Mouse (Mus musculus) left cerebral cortex, postnatal 14 days (tissue): ENCODE measurements around the gene Gss. TPM values are rescaled to one million over a fixed set of nuclear protein-coding genes. Genes with fewer than 3 reads are reported as not detected.
"Not testable (repeated sequence)": the region's sequence is repeated elsewhere in the genome, so short reads cannot be mapped to it uniquely, and the experiment has no call there.

Experiments used
- DNase-seq, 2 experiments: peaks; one replicate each; pipeline ENCODE4 v3.0.0; 2021 to 2022; ENCODE audit warnings: low spot score in 2 of 2, mixed read lengths in 1 of 2
- intact Hi-C: fragments of 180-260 bp; cut with DNase I; formaldehyde crosslinking; loops from one replicate; pipeline ENCODE4 v1.15.1; 2025
- total RNA-seq, 2 experiments: library from RNA; stranded (reverse); gene quantifications; 2 replicates each; pipeline ENCODE4 v1.2.3; 2021

Gss gene
- total RNA-seq, 2 experiments from 2014 or later = 15.8 to 18.3 TPM

DNA sequence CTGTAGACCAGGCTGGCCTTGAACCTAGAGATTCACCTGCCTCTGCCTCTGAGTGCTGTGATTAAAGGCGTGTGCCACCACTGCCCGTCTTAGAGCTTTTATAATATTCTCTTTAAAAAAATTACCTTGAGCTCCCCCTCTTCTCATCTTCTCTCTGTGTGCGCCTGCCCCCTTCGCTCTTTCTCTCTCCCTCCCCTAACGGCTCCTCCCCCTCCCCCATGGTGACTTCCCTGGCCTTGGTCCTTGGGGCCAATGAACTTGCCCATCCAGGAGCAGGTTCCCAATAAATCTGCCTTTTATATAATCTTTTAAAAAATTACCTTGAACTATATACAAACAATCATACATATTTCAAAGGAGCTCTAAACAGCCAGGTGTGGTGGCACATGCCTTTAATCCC lies 9.6 kb downstream of the Gss start:
- no peak for DNase-seq
- intact Hi-C loops = no loop called here

DNA sequence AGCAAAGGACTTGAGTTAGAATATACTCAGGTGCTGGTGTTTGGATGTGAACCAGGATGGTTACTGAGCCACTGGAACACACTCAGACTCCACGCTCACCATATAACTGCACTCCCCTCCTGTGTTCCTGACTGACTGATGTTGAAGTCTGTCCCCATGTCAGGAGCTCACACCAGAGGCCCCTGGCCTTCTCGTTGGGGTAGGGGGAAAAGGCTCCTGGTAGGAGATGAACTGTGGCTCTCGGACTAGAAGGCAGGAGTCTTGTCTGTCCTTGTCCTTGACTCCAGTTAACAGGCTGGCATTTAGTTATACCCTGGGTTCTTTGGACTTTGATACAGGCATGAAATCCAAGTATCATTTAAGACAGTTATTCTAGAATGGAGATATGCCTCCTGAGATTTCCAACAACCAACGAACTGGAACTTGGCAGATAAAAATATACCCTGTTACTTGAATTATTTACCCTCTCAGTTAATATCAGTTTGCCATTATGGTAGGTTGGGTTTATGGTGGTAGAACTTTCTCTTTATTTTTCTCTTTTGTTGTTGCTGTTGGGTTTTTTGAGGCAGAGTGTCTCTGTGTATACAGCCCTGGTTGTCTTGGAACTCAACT lies 10.1 kb downstream of the Gss start:
- intact Hi-C loops = no loop called here
- DNase-seq = no peak

DNA sequence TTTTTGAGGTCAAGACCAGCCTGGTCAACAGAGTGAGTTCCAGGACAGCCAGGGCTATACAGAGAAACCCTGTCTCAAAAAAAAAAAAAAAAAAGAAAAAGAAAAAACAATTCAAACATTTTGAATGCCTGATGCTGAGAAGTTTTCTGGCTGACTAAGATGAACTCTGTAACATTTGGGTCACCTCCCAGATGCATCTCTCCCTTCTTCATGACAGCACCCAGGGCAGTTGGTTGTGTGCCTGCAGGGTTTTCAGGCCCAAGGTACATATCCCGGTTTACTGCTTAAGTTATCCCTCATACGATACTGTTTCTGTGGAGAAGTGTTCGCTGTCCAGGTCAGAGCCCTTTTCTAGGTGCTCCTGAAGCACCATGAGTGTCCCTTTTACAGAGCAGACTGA lies 12.3 kb downstream of the Gss start:
- no peak for DNase-seq
- intact Hi-C loops = no loop called here

DNA sequence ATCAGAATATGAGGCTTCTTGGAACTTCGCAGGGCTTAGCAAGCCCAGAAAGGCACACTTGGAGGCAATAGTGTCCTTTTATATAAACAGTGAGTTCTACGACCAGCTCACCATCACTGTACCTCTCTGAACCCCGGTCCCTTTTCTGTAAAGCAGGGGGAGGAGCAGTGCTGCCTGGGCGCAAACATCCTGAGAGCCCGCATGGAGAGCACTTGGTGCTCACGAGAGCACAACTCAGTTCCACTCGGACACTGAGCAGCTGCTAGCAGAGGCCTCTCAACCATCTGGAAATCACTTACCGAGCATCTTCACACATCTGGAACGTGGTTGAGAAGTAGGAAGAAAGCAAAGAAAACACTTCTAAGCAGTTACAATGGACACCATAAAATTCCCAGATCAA lies 16.0 kb downstream of the Gss start:
- DNase-seq = no peak
- intact Hi-C loops = loop anchor here (5.0 kb wide), 1 partner anchor 39 kb away; no protein-coding TSS in a partner anchor

DNA sequence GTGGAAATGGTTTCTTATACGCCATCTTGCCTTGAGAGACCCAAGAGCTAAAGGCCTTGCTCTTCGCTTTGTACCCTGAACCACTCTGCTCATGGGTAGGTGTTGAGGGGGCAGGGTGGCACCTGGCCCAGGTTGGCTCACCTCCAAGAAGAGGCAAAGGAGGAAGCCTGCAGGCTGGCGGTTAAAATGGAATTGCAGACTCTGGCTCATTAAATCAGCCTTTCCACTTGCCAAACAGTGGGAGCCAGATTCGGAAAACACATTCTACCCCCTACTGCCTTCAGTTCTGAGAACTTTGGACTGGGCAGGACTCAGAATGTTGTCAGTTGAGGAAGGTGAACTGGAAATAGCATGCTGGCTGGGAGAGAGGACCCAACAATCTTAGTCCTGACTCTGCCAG lies 17.9 kb downstream of the Gss start:
- peak; percentile 18 to 22 for DNase-seq
- intact Hi-C loops = loop anchor here (5.0 kb wide), 1 partner anchor 37 kb away; no protein-coding TSS in a partner anchor

DNA sequence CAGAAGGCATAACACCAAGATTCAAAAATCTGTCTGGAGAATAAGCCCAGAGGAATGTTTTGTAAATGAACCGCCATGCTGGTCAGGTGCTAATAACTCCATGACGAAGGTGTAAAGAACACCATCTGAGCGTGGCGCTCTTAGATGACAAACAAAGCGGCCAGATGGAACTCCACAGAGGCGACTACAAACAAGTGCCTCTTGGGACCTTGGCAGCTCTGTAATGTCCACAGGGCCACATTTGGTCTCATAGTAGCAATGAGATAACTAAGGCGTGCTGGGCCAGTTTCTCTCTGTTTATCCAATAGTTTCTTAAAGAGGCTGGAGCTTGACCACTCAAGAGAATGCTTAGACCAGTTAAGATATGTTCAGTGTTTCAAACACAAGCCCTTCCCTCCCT lies 18.6 kb downstream of the Gss start:
- DNase-seq = no peak
- intact Hi-C loops = no loop called here

DNA sequence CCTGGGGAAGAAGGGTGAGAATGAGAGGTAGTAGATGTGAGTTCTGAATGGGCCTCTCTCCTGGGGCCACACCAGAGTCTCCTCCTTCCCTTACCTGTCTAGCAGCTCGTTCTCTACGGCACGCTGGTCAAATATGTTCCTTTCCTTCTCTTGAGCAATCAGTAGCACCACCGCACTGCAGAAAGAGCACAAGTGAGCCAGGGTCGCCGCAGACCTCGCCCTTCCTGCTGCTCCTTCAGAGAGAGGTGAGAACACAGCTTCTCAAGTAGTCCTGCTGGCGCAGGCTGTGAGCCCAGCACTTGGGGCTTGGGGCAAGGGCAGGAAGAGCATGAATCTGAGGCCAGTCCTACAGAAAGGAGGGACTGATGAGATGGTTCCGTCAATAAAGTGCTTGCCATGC lies 19.6 kb downstream of the Gss start:
- no peak for DNase-seq
- intact Hi-C loops = no loop called here

DNA sequence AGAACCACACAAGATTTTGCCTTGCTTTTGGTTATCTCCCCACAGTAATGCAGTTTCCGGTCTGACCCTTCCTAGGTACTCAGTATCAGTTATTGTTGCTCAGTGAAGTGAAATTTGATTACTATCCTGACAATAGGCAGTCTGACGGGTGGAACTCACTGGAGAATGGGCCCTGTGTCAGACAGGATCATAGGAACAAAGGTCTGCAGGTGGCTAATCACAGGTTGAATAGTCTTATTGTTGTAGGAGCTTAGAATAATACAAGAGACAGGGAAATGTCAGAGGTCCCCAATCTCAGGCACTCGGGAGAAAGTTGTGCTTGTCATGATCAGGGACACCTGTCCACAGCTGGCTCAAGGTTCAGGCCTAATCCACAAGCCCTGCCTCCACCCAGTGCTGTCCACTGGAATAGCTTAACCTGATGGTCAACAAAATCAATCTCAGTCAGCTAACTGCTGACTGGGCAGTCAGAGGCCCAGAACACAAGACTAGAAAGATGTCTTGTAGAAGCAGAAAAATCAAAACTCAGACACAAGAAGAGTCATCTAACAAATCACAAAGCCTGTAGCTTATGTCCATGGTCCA lies 23.3 kb downstream of the Gss start:
- intact Hi-C loops = no loop called here
- no peak for DNase-seq

DNA sequence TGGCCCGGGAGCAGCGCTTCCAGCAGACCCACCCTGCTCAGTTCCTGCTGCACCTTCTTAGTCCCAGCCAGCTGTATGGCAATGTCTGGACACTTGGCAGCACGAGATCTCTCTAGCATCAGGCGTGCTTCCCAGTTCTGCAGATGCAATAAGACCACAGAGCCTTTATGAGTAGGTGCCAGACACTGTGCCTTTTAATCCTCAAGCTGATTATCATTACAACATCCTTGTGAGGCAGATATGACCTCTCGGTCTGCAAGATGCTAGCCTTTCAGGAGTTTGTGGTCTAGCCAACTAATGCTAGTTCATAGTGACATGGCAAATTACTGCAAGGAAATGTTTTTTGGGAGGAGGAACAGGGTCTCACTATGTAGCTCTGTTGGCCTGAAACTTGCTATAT lies 24.9 kb downstream of the Gss start:
- no peak for DNase-seq
- intact Hi-C loops = no loop called here

DNA sequence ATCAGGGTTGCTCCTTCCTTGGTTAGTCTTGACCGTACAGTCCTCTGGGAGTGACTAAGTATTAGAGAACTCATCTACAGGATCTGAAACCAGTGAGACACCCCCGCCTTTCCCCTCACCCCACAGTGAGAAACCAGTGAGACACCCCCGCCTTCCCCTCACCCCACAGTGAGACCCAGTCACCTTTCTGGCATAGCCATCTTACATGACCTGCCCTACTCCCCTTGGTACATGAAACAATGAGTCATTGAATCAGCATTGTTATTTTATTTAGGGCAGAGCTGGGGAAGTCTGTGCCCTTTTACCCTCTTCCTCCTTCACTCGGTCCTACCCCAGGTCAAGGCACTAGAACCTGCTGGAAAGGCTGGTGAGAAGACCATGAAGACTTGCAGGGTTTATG lies 29.7 kb downstream of the Gss start:
- intact Hi-C loops = no loop called here
- DNase-seq = no peak

DNA sequence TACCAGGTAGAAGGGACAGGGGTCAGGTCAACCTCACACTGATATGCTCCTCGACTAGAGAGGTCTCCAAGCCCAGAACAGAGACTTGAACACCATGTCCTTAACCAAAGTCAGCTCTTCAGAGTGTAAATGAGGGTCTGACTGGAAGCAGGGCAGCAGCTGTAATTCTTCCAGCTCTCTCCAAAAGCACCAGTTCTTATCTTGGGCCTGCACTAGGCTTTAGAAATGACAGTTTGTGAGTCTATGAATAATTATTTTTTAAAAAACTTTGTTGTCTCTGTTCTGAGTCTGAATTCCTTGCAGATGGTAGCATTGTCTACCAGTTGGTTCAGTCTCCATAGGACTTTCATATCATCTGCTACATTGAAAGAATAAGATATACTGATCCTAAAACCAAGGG lies 30.4 kb downstream of the Gss start:
- DNase-seq = no peak
- intact Hi-C loops = no loop called here

DNA sequence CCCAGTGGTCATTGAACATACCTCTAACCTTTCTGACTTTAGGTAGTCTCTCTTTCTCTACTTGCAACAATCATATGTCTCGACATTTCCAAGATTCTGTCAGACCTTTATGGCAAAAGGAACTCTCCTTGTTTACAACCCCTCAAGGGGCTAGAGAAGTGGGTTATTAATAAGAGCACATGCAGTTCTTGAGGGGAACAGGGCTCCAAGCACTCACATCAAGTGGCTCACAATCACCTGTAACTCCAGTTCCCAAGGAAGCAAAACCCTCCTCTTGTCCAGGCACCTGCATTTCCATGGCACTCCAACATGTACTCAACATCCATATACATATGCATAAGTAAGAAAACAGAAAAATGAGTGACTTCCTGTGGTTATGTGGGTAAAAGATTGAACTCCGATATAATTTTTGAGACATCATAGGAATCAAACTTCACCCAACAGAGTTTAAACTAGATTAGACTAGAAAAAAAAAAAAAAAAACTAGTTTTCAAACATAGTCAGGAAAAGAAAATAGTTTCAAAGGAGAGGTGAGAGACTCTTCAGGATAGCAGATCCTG lies 38.1 kb downstream of the Gss start:
- intact Hi-C loops = no loop called here
- no peak for DNase-seq

DNA sequence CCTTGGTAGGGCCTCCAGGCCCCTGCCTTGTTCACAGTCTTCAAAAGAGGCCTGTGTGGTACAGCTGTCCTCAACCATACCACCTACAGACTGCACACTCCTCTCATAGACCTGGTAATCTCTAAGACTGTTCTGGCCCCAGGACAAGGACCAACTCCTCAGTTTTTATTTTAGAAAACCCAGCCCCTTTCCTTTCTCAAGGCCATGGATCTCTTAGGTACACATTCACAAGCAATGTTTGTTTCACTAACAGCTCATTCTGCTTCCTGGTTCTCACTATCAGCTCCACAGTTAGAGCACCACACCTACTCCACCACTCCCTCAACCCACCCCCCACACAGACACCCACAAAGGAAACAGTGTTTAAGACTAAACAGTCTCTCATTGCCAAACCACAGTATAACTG lies 39.7 kb downstream of the Gss start:
- intact Hi-C loops = no loop called here
- no peak for DNase-seq

DNA sequence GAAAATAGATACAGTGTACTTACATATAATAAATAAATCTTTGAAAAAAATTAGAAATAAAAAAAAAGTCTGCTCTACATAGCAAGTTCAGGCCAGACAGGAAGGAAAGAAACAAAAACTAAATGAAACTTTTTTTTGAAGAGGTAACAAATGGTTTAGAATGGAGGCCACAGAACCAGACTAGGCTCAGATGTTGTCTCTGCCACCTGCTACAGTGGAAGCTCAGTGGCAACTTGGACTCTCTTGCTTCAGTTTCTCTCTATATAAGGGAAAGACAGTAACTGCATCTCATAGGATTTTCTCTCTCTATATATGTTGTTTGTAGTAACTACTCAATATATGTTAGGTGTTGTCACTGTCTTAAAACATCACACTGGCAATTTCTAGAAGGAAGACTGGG lies 40.3 kb downstream of the Gss start:
- intact Hi-C loops = no loop called here
- no peak for DNase-seq

DNA sequence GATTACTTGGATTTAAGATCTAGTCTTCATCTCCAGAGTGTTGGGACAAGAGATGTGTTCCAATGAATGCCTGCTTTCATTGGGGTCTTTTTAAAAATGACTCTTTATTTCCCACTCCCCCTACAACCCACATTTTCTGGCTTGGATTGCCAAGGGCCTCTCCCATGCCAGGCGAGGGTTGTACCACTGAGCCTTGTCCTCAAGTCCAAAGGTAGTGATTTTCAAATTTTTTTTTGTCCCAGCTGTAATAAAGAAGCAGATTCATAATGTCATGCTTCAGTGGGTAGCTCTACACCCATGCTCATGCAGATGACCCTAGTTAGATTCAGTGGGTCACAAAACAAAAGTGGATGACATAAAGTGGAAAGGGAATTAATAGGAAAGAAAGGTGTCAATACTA lies 45.7 kb downstream of the Gss start:
- no peak for DNase-seq
- intact Hi-C loops = no loop called here

DNA sequence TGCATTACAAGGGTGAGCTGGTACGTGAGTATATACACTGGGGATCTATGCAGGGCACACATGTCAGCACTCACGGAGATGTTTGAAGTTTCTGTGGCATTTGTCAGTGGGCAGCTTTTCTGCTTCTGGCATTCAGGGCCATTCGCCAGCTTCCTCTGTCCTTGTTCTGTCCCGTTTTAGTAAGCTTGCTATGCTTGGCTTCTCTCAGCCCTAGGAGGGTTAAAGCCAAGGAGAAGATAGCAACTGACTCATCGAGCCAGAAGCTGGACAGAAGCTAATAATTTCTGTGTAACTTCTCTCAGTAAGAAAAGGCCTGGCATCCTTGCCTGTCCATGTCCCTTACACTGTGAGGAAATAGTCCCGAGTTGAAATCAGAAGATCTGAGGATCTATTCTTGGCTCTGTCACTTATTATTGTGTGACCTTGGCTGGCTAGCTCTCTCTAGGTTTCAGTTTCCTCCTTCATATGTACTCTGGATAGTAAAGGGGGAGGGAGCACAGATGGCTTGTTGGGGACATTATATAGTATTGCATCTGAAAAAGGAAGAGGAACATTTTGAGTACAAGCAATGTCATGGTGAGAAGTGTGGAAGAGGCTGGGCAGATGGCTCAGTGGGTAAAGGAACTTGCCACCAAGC lies 51.7 kb downstream of the Gss start:
- peak; percentile 13 to 25 for DNase-seq
- intact Hi-C loops = no loop called here

DNA sequence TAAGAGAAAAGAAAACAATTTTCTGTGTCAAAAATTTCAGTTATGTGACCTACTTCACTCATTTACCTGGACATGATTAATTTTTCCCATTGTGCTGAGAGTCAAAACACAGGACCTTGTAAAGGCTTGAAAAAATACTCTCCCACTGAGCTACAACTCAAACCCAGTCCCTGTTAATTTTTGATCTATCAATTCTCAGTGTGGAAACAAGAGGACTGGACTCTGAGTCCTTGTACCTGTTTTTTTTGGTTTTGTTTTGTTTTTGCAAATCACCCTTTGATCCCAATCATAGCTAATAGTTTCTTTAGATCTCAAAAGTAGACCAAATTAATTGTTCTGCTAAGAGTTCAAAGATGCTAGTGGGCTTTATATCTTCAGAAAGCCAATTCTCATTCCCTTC lies 52.9 kb downstream of the Gss start:
- no peak for DNase-seq
- intact Hi-C loops = loop anchor here (5.0 kb wide), 1 partner anchor 38 kb away; no protein-coding TSS in a partner anchor

DNA sequence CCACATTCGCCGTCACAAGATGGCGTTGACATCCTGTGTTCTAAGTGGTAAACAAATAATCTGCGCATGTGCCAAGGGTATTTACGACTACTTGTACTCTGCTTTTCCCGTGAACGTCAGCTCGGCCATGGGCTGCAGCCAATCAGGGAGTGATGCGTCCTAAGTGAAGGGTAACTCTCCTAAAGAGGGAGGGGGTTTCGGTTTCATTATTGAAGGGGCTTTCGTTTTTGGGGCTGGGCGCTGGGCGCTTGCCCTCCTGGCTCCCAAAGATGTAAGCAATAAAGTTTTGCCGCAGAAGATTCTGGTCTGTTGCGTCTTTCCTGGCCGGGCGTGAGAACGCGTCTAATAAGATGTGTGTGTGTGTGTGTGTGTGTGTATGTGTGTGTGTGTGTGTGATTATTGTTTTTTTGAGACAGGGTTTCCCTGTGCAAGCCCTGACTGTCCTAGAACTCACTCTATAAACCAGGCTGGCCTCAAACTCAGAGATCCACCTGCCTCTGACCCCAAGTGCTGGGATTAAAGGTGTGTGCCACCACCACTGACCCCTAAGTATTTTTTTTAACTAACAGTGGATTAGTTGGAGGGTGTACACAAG lies 54.0 kb downstream of the Gss start:
- intact Hi-C loops = loop anchor here (5.0 kb wide), 1 partner anchor 39 kb away; no protein-coding TSS in a partner anchor

DNA sequence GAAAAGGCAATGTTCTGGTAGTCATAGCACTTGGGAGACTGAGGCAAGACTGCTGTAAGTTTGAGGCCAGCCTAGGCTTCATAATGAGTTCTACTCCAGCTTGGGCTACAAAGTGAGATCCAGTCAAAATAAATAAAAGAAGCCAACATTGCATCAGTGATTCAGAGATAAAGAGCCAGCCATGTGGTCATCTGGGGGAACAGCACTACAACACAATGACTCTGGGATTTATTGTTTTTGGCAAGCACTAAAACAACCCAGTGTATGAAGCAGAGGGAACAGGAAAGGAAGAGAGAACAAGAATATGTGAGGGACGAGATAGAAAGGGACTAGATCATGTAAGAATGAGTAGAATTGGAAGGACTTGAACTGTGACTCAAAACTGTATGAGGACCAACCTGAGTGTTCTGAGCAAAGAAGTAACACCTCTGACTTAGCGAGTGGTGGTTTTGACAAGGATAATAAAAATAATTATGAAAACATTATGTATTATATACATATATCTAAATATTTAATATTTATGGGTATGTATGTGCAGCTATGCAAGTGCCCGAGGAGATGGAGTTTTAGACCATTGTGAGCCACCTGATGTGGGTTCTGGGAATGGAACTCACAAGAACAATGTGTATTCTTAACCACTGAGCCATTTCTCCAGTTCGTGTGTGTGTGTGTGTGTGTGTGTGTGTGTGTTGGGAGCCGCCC lies 54.7 kb downstream of the Gss start:
- intact Hi-C loops = loop anchor here (5.0 kb wide), 1 partner anchor 39 kb away; no protein-coding TSS in a partner anchor
- no peak for DNase-seq

More for the DNA sequence above, 54.0 kb downstream of the Gss start:
- DNase-seq = not testable (repeated sequence)

DNA sequence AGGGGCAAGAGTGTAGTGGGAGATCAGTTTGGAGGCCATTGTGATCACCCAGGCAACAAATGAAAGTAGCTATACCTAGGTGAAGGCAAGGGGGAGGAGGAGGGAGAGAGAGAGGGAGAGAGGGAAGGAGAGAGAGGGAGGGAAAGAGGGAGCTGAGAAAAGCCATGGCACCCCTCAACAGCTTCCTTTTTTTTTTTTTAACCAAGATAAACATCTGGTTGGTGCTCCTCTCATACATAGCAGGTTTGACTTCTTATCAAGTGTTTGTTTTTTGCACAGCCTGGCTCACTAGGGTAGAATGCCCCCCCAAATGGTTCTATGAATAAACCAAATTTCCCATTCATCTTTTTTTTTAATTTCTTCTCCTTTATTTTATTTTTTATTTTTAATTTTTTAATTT lies 56.3 kb downstream of the Gss start:
- no peak for DNase-seq
- intact Hi-C loops = loop anchor here (5.0 kb wide), 1 partner anchor 41 kb away; no protein-coding TSS in a partner anchor
